Mouse (Mus musculus) gastrocnemius, postnatal 4 days (tissue): ENCODE measurements around the gene Ier2. TPM values are rescaled to one million over a fixed set of nuclear protein-coding genes. Genes with fewer than 3 reads are reported as not detected.

Experiments
- DNase-seq, 2 experiments: peaks; one replicate each; pipeline ENCODE4 v3.0.0; 2021 to 2022; ENCODE audit warnings: low spot score in 2 of 2, mixed read lengths in 2 of 2
- total RNA-seq, 2 experiments: library from RNA; stranded (reverse); gene quantifications; 2 replicates each; pipeline ENCODE4 v1.2.3; 2021

Ier2 gene
- total RNA-seq, 2 experiments from 2014 or later = 21.5 to 26.1 TPM

- no peak for DNase-seq
These were observed 48.0 kb downstream of the Ier2 start for GRCm38 (mm10) chr8:84614512-84615223.

Other genes with a start within 250 kb of the Ier2 start
- gene Trmt1, start 23.5 kb upstream of the Ier2 start, total RNA-seq = 10 to 100 TPM; 50.5 to 53.8 TPM
- gene Nacc1, start 25.0 kb upstream of the Ier2 start, total RNA-seq = 10 to 100 TPM; 44.9 to 45.6 TPM
- 1 to 10 TPM; 6.0 to 7.1 TPM for gene Lyl1, start 38.6 kb upstream of the Ier2 start, total RNA-seq
- 10 to 100 TPM in 1 of 2 experiments, 1 to 10 TPM in 1; 7.8 to 10.2 TPM for gene G430095P16Rik, start 60.2 kb upstream of the Ier2 start, total RNA-seq
- 100 to 1,000 TPM; 517 to 591 TPM for gene Nfix, start 137.5 kb upstream of the Ier2 start, total RNA-seq
- 1 to 10 TPM; 6.3 to 6.8 TPM for gene Dand5, start 160.0 kb upstream of the Ier2 start, total RNA-seq
- gene Gadd45gip1, start 168.7 kb upstream of the Ier2 start, total RNA-seq = 10 to 100 TPM; 33.3 to 36.0 TPM
- gene Rad23a, start 177.8 kb upstream of the Ier2 start, total RNA-seq = 100 to 1,000 TPM; 121 to 123 TPM
- 100 to 1,000 TPM; 339 to 368 TPM for gene Calr, start 184.1 kb upstream of the Ier2 start, total RNA-seq
- gene Farsa, start 194.1 kb upstream of the Ier2 start, total RNA-seq = 10 to 100 TPM; 37.2 to 41.3 TPM
- 10 to 100 TPM; 15.3 to 18.0 TPM for gene Syce2, start 209.3 kb upstream of the Ier2 start, total RNA-seq
- 10 to 100 TPM; 22.1 to 28.2 TPM for gene Gcdh, start 231.1 kb upstream of the Ier2 start, total RNA-seq
- gene Klf1, start 239.1 kb upstream of the Ier2 start, total RNA-seq = under 1 TPM in 1 of 2 experiments, not detected in 1; 0.67 TPM
- gene Dnase2a, start 245.7 kb upstream of the Ier2 start, total RNA-seq = 1 to 10 TPM; 6.9 to 7.0 TPM